Mouse (Mus musculus) gonadal fat pad, adult 2 months (tissue): ENCODE data around the gene Iqgap3. TPM values are rescaled to one million over a fixed set of nuclear protein-coding genes. Genes with fewer than 3 reads are reported as not detected.

Source experiments
- DNase-seq: peaks from one replicate; pipeline ENCODE4 v3.0.0-alpha.2; 2012; ENCODE audit warnings: low read depth
- polyA plus RNA-seq: library from polyadenylated mRNA; depleted of rRNA; stranded (reverse); fragments of >200 nt; gene quantifications from 2 replicates; pipeline ENCODE4 v1.2.3, GENCODE M21; 2012

The Iqgap3 gene
- polyA plus RNA-seq, 1 experiment: 2.0 TPM

DNA sequence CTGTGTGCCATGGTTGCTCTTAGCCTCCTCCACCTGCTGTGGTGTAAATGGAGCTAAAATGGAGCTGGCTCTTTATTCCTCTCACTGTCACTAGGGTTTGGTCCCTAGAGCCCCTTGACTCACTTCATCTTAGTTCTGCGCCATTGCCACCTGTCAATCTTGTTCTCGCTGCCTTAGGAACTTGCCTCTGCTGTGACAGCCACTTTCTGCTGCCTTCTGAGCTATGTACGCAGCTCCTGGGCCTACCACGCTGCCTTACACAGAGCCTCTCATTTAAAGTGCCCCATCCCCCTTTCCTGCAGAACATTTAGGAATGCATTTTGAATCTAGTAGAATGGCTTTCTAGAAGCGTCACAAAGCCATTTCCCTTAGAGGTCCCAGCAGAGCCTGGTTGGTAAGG lies 12.4 kb downstream of the Iqgap3 start:
- no peak for DNase-seq

DNA sequence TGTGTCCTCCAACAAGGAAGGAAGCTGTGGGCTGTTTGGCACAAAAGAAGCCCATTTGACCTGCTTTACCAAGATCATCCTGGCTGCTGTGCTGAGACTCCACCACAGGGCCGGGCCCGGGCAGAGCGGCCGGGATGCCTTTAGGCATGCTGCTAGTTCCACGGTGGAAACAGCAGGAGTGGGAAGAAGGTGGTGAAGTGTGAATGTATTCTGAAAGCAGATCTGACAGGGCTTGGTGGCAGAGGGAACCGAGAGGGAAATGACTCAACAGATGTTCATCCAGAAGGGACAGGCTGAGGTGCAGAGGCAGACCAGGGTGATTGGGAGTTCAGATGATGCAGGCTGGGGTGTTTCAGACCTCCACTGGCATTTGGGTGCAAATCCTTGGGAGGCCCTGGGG lies 15.9 kb downstream of the Iqgap3 start:
- DNase-seq: no peak

- no peak for DNase-seq
Measured at GRCm38 (mm10) chr3:88100251-88100650, 18.5 kb downstream of the Iqgap3 start.

DNA sequence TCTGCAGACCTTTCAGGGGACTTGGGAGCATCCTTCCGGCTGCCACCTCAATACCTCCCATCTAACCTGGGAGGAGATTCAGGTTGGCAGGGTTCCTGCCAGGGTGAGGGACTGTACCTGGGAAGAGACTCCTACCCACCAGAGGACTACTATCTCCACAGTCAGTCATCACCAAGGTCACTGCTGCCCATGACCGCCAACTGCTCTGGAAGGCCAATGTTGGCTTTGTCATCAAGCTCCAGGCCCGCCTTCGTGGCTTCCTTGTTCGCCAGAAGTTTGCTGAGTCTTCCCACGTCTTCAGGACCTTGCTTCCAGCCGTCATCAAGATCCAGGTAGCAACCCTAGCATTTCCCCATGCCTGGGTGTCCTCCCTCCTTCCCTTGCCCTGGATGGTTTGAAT lies 20.0 kb downstream of the Iqgap3 start:
- no peak for DNase-seq

DNA sequence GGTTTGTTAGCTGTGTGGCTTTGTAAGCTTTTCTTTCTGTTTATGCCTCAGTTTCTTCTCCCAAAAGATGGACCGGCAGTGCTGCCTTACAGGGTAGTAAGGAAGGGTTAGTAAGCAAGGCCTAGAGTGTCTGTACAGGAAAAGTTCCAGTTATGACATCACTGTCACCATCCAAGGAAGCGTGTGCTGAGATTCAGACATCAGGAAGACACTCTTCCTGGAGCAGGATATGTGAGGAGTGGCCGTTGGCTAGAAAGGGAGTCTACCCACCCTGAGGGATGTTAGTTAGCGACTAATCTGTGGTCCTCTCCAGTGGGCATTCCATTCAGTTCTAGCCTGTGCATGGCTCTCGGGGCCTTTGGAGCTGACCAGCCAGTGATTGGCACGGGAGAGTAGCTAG lies 20.4 kb downstream of the Iqgap3 start:
- no peak for DNase-seq

GRCm38 (mm10) chr3:88102611-88103010 lies 20.8 kb downstream of the Iqgap3 start:
- no peak for DNase-seq

DNA sequence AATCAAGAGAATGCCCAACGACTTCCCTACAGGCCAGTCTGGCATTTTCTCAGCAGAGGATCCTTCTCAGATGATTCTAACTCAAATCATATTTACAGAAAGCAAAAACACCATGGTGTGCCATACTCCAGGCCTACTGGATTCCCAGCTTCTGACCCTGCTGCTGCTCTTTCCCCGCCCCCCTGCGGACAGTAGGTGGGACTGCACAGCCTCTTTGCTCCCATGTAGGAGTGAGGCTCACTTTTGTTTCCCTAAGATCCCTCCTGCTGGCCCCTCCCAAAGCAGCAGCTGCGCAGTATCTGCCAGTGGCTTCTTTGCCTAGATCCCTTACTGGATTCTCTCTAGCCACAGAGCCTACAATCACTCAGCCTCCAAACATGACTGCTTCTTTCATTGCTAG lies 24.4 kb downstream of the Iqgap3 start:
- no peak for DNase-seq

- DNase-seq: no peak
Measured at GRCm38 (mm10) chr3:88109126-88109525, 27.4 kb downstream of the Iqgap3 start.

DNA sequence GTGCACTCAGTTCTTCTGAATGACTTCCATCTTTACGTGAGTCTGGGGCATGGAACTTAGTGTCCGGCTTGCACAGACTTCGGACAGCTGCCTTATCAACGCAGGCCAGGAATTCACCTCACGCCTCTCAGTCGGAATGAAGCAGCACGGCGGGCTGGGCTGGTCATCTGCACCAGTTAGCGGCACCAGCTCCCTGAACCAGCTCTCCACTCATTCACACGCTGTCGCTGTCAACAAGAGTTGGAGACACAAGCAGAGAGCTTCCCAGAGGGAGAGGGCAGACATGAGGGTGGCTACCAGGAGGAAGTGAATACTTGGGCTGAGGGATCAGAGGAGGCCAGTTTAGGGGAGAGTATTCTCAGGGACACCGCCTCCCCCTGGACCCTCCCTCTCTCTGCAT lies 32.6 kb downstream of the Iqgap3 start:
- DNase-seq: no peak

GRCm38 (mm10) chr3:88120117-88120651 lies 38.4 kb downstream of the Iqgap3 start:
- DNase-seq: no peak

- no peak for DNase-seq
Measured at GRCm38 (mm10) chr3:88121164-88122131, 39.7 kb downstream of the Iqgap3 start.

DNA sequence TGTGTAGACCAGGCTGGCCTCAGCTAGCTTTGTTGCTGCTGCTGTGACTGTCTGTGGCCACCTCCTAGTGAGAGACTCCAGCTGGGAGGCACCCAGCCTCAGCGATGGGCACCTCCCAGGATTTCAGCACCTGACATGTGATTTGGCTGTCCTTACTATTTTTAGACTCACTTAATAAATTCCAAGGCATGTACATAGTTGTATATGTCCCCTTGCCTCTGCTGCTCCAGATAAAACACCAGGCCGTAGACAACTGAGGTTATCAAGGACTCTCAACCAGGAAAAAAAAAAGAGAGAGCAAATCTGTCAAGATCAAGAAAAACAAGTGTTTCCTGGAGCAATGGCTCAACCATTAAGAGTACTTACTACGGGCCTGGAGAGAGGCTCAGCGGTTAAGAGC lies 43.4 kb downstream of the Iqgap3 start:
- DNase-seq: no peak

DNA sequence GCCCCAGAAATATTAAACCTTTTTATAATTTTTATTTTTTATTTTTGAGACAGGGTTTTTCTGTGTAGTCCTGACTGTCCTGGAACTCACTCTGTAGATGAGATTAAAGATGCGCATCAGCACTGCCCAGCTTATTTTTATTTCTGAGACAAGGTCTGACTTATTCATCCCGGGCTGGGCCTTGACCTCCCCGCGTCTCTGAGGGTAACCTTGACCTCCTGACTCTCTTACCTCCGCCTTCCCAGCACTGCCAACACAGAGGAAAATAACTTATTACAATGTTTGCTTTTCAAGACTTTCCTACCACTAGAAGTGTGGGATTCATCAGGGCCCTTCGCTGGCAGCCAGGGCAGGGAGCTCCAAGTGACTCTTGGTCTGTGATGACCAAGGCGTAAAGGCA lies 44.4 kb downstream of the Iqgap3 start:
- DNase-seq: no peak

GRCm38 (mm10) chr3:88127636-88128035 lies 45.9 kb downstream of the Iqgap3 start:
- no peak for DNase-seq

GRCm38 (mm10) chr3:88128056-88128455 lies 46.3 kb downstream of the Iqgap3 start:
- no peak for DNase-seq

DNA sequence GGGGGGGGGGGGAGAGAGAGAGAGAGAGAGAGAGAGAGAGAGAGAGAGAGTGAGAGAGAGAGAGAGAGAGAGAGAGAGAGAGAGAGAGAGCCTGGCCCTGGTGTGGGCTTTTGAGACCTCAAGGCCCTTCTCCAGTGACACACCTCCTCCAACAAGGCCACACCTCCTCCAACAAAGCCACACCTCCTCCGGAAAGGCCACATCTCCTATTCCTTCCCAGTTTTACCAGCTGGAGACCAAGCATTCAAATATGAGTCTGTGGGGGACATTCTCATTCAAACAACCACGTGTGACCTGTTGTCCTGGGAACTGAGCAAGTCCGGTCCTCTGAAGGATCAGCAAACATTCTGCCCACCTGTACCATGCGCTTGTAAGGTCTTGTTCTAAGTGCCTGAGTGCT lies 47.2 kb downstream of the Iqgap3 start:
- DNase-seq: no peak

DNA sequence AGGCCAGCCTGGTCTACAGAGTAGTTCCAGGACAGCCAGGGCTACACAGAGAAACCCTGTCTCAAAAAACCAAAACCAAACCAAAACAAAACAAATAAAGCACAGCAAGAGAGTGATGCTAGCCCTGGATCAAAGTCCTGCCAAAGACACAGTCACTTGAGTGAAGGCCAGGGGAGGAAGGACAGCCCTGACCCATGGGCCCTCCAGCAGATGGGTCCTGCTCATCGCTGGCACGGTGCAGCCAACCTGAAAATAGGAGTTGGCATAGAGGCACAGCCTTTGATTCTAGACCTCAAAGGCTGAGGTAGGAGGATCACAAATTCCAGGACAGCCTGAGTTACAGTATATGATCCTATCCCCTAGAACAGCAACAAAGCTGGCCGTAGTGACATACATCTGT lies 49.3 kb downstream of the Iqgap3 start:
- no peak for DNase-seq

- no peak for DNase-seq
Measured at GRCm38 (mm10) chr3:88132492-88132891, 50.7 kb downstream of the Iqgap3 start.

DNA sequence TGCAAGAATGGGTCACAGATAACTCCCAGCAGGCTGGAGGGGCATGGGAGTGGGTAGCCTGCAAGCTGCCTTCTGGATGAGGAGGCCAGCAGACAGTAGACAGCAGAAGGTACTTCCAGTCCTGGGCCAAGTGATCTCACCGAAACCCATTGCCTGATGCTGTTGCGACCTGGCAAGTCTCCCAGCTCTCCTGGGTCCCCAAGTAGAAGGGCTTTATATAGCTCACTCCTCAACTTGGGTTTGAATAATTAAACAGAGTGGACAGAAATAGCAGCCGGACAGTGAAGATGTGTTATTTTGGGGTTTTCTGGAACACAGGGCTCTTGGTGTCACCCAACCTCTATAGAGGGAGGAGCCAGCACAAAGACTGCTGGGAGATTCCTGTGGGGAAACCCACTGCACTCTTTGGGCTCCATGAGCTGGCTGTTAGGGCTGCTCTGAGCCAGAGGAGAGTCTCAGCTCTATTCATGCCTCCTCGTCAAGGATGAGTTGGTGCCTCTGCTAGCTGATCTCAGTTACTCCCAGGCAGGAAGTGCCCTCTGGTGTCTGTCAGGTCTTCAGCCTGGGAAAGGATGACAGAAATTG lies 51.5 kb downstream of the Iqgap3 start:
- no peak for DNase-seq

DNA sequence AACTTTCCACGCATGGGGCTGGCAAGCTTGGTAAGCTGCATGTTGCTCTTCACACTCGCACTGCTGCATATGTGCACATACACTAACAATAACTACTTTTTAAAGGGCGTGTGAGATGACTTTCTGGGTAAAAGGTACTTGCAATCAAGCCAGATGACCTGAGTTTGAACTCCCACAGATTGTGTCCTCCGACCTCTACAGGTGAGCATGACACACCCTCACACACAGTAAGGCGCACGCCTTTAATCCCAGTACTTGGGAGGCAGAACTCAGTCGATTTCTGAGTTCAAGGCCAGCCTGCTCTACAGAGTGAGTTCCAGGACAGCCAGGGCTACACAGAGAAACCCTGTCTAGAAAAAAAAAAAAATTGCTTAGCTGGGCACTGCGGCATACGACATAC lies 54.6 kb downstream of the Iqgap3 start:
- no peak for DNase-seq

- DNase-seq: no peak
Measured at GRCm38 (mm10) chr3:88136945-88137494, 55.2 kb downstream of the Iqgap3 start.

DNA sequence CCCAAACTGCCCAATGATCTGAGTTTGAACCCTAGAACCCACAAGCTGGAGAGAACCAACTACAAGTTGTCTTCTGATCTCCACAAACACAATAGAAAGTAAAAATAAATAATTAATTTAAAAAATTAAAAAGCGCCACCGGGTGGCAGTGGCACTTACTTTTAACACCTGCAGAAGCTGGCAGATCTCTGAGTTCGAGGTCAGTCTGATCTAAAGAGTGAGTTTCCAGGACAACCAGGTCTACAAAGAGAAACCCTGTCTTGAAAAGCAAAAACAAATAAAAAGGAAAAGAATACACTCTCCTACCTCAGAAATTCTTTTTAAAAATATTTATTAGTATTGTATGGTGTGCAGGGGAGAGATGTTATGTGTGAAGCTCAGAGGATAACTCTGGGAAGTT lies 56.0 kb downstream of the Iqgap3 start:
- no peak for DNase-seq
